Mouse (Mus musculus): ENCODE data around the gene Sgce. TPM values are rescaled to one million over a fixed set of nuclear protein-coding genes. Genes with fewer than 3 reads are reported as not detected.

The Sgce gene
- polyA plus RNA-seq, 1 experiment, result 16.8 TPM

DNA sequence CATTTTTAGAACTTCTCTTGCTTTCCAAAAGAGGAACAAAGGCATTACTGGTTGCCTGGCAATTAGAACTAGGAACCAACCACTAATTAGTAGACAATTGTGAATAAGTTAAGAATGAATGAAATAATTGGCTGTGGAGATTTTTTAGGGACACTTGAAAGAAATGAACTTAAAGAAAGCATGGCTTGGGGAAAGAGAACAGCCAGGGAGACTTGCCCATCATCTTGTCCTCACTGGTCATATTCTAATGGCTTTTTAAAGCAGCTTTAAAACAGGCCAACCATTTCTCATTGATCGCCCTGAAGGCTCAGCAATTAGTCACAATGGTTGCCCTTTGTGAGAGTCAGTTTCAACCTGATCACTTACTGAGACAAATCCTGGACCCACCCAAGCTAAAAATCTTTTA is 69.6 kb downstream of the Sgce start:
- H3K4me2 ChIP-seq (ENCODE audit: low read depth), result no peak overlapping the region
- no peak overlapping the region for H3K4me3 ChIP-seq
- no peaks in the 10 kb centered on the region for H3K79me2 ChIP-seq (ENCODE audit: control insufficient read depth, insufficient read depth)
- no peak overlapping the region for H3ac ChIP-seq (ENCODE audit: control insufficient read depth, insufficient read length)
- no peaks in the 10 kb centered on the region for H3K27me3 ChIP-seq (ENCODE audit: control insufficient read depth, insufficient read depth, insufficient read length)
- H3K36me3 ChIP-seq (ENCODE audit: control insufficient read depth, insufficient read depth), result no peaks in the 10 kb centered on the region
- TF ChIP-seq MYOD1 (IDR thresholded peaks at IDR 0.05; ENCODE audit: control insufficient read depth in 1 of 3, insufficient read length in 2 of 3, low read depth in 2 of 3) (no peak), TCF3 (IDR thresholded peaks at IDR 0.05; ENCODE audit: insufficient read length, low read depth) (no peak), REST (IDR thresholded peaks at IDR 0.05; ENCODE audit: insufficient read depth, insufficient read length) (no peak), CEBPB (IDR thresholded peaks at IDR 0.05; ENCODE audit: insufficient read depth, poor library complexity, severe bottlenecking) (no peak), E2F4 (IDR thresholded peaks at IDR 0.05; ENCODE audit: insufficient read depth) (no peak), POLR2AphosphoS2 (IDR thresholded peaks at IDR 0.05; ENCODE audit: insufficient read length, low read depth) (no peak)

DNA sequence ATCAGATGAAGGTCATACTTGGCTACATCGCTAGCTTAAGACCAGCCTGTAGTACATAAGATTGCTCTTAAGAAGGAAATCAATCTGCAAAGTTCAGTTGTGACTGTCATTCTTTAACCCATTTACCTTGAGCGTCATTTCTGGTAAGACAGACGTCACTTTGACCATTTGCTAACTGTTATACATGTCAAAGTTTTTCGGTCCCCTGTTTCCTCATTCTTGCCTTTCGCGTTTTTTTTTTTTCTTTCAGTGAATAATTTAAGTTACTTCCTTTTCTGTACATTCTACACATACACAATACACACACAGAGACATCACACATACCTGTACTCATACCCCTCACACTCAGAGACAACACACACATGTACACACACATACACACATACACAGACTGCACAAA is 81.9 kb downstream of the Sgce start:
- TF ChIP-seq CEBPB (IDR thresholded peaks at IDR 0.05; ENCODE audit: insufficient read depth, poor library complexity, severe bottlenecking), result no peak
- TF ChIP-seq SRF (IDR thresholded peaks at IDR 0.05; ENCODE audit: control insufficient read depth, insufficient read length, low read depth), result no peak
- TF ChIP-seq MAX (IDR thresholded peaks at IDR 0.05; ENCODE audit: low read depth), result no peak
- no peaks in the 10 kb centered on the region for H3K79me2 ChIP-seq (ENCODE audit: control insufficient read depth, insufficient read depth)
- H3K36me3 ChIP-seq (ENCODE audit: control insufficient read depth, insufficient read depth), result no peaks in the 10 kb centered on the region
- no peak overlapping the region for H3ac ChIP-seq (ENCODE audit: control insufficient read depth, insufficient read length)
- no peak overlapping the region for H3K4me3 ChIP-seq
- H3K4me2 ChIP-seq (ENCODE audit: low read depth), result no peak overlapping the region
- H3K27me3 ChIP-seq (ENCODE audit: control insufficient read depth, insufficient read depth, insufficient read length), result no peaks in the 10 kb centered on the region

DNA sequence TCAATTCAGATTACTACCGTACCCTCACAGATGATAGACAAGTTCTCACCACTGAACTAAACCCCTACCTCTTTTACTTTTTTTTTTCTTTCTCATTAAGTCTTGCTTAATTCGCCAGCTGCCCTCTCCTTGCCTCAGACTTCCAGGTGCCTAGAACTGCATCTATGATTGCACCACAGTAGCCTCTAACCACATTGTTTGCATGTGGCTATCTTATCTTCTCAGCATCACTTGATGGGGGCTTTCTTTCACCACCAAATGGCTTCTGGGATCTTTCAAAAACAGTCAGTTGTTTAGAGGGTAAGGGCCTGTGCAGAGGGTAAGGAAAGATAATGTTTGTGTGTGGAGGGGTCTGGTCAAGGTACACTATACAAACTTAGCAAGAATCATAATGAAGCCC is 82.7 kb downstream of the Sgce start:
- H3K4me2 ChIP-seq (ENCODE audit: low read depth), result no peak overlapping the region
- H3ac ChIP-seq (ENCODE audit: control insufficient read depth, insufficient read length), result no peak overlapping the region
- TF ChIP-seq MAX (IDR thresholded peaks at IDR 0.05; ENCODE audit: low read depth) (no peak), CEBPB (IDR thresholded peaks at IDR 0.05; ENCODE audit: insufficient read depth, poor library complexity, severe bottlenecking) (no peak), TCF3 (IDR thresholded peaks at IDR 0.05; ENCODE audit: insufficient read length, low read depth) (no peak), REST (IDR thresholded peaks at IDR 0.05; ENCODE audit: insufficient read depth, insufficient read length) (no peak), POLR2AphosphoS2 (IDR thresholded peaks at IDR 0.05; ENCODE audit: insufficient read length, low read depth) (no peak), TCF12 (IDR thresholded peaks at IDR 0.05; ENCODE audit: insufficient read depth, poor library complexity, severe bottlenecking) (no peak), POLR2A (IDR thresholded peaks at IDR 0.05; ENCODE audit: insufficient read length, low read depth) (no peak), MYOD1 (IDR thresholded peaks at IDR 0.05; ENCODE audit: control insufficient read depth in 1 of 3, insufficient read length in 2 of 3, low read depth in 2 of 3) (no peak), USF1 (IDR thresholded peaks at IDR 0.05; ENCODE audit: low read depth) (no peak), SRF (IDR thresholded peaks at IDR 0.05; ENCODE audit: control insufficient read depth, insufficient read length, low read depth) (no peak), MYOG (IDR thresholded peaks at IDR 0.05; ENCODE audit: control insufficient read depth in 1 of 3, insufficient read depth in 1 of 3, insufficient read length in 2 of 3, low read depth in 2 of 3) (no peak), E2F4 (IDR thresholded peaks at IDR 0.05; ENCODE audit: insufficient read depth) (no peak)
- no peak overlapping the region for H3K4me3 ChIP-seq
- H3K27me3 ChIP-seq (ENCODE audit: control insufficient read depth, insufficient read depth, insufficient read length), result no peaks in the 10 kb centered on the region
- H3K79me2 ChIP-seq (ENCODE audit: control insufficient read depth, insufficient read depth), result no peaks in the 10 kb centered on the region
- no peaks in the 10 kb centered on the region for H3K36me3 ChIP-seq (ENCODE audit: control insufficient read depth, insufficient read depth)

DNA sequence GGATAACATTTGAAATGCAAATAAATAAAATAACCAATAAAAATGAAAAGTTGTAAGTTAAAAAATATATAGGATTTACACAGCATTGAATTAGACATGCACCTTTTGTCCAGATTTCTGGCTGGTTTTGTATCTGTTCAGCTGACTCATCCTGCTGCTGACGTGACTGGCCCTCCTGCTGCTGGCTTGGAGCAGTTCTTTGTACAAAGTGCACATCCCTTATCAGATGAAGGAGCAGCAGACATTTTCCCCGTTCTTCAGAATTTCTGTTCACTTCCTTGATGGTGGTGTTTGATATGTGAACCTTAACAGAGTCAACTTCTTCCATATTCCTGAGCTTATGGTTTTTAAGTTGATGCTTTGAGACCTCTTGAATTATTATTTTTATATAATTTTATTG is 83.5 kb downstream of the Sgce start:
- H3K36me3 ChIP-seq (ENCODE audit: control insufficient read depth, insufficient read depth), result no peaks in the 10 kb centered on the region
- no peak for TF ChIP-seq TCF3 (IDR thresholded peaks at IDR 0.05; ENCODE audit: insufficient read length, low read depth)
- TF ChIP-seq POLR2A (IDR thresholded peaks at IDR 0.05; ENCODE audit: insufficient read length, low read depth), result no peak
- no peak for TF ChIP-seq E2F4 (IDR thresholded peaks at IDR 0.05; ENCODE audit: insufficient read depth)
- TF ChIP-seq MAX (IDR thresholded peaks at IDR 0.05; ENCODE audit: low read depth), result no peak
- TF ChIP-seq REST (IDR thresholded peaks at IDR 0.05; ENCODE audit: insufficient read depth, insufficient read length), result no peak
- no peak for TF ChIP-seq MYOG (IDR thresholded peaks at IDR 0.05; ENCODE audit: control insufficient read depth in 1 of 3, insufficient read depth in 1 of 3, insufficient read length in 2 of 3, low read depth in 2 of 3)
- TF ChIP-seq SRF (IDR thresholded peaks at IDR 0.05; ENCODE audit: control insufficient read depth, insufficient read length, low read depth), result no peak
- TF ChIP-seq POLR2AphosphoS2 (IDR thresholded peaks at IDR 0.05; ENCODE audit: insufficient read length, low read depth), result no peak
- no peak for TF ChIP-seq TCF12 (IDR thresholded peaks at IDR 0.05; ENCODE audit: insufficient read depth, poor library complexity, severe bottlenecking)
- TF ChIP-seq MYOD1 (IDR thresholded peaks at IDR 0.05; ENCODE audit: control insufficient read depth in 1 of 3, insufficient read length in 2 of 3, low read depth in 2 of 3), result no peak
- no peak overlapping the region for H3K4me3 ChIP-seq
- H3K4me2 ChIP-seq (ENCODE audit: low read depth), result no peak overlapping the region
- H3ac ChIP-seq (ENCODE audit: control insufficient read depth, insufficient read length), result no peak overlapping the region
- no peaks in the 10 kb centered on the region for H3K27me3 ChIP-seq (ENCODE audit: control insufficient read depth, insufficient read depth, insufficient read length)
- no peaks in the 10 kb centered on the region for H3K79me2 ChIP-seq (ENCODE audit: control insufficient read depth, insufficient read depth)

DNA sequence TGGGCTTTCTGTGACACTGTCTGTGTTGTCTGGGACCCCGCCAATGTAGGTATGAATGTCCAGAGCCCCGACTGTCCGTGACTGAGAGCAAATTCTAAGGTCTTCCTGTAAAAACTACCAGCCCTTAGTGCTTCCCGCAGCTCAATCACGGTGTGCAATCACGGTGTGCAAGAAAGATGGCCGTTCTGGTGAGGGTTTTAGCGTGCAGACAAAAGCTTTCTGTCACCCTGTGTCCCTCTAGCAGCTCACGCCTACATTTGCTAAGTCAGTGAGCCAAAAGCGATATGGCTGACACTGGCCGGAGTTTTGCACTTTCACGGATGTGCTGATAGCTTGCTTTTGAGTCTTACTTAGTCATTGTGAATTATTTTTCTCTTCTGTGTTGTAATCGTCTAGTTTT is 88.1 kb downstream of the Sgce start:
- H3K79me2 ChIP-seq (ENCODE audit: control insufficient read depth, insufficient read depth), result no peaks in the 10 kb centered on the region
- no peak overlapping the region for H3ac ChIP-seq (ENCODE audit: control insufficient read depth, insufficient read length)
- no peaks in the 10 kb centered on the region for H3K36me3 ChIP-seq (ENCODE audit: control insufficient read depth, insufficient read depth)
- TF ChIP-seq MAX (IDR thresholded peaks at IDR 0.05; ENCODE audit: low read depth), result no peak
- H3K4me3 ChIP-seq, result no peak overlapping the region
- H3K4me2 ChIP-seq (ENCODE audit: low read depth), result no peak overlapping the region
- H3K27me3 ChIP-seq (ENCODE audit: control insufficient read depth, insufficient read depth, insufficient read length), result no peaks in the 10 kb centered on the region
